Mouse (Mus musculus): Measurements from ENCODE around the gene Mgat4a. TPM values are rescaled to one million over a fixed set of nuclear protein-coding genes. Genes with fewer than 3 reads are reported as not detected.

Gene Mgat4a
- polyA plus RNA-seq, 1 experiment from 2014 or later: 5.0 TPM

- Histone ChIP-seq H3K36me3 (replicated peaks) (peaks cover 30% of the 10 kb centered on the region), H3K4me3 (replicated peaks) (no peak overlapping the region), H3K4me1 (no peaks in the 10 kb centered on the region), H3K27me3 (no peaks in the 10 kb centered on the region), H3K27ac (no peak overlapping the region), H3K9ac (no peak overlapping the region), H3K9me3 (no peaks in the 10 kb centered on the region), H3K4me2 (no peak overlapping the region)
- WGBS: 80% methylated on average over 5 of the region's 5 CpGs
- ATAC-seq (ENCODE audit: low FRiP score): no peak
Measured at GRCm38 (mm10) chr1:37393174-37393573, 147.6 kb downstream of the Mgat4a start.

Other genes starting within 250 kb of the Mgat4a start
- gene Inpp4a, start 241.2 kb downstream of the Mgat4a start, polyA plus RNA-seq (2016; fragmentation: Nextera tagmentation; extraction: Ambion mirVana): 21.3 and 26.9 TPM in 2 replicates
- gene Coa5, start 110.9 kb downstream of the Mgat4a start, polyA plus RNA-seq (2016; fragmentation: Nextera tagmentation; extraction: Ambion mirVana): 51.8 and 53.3 TPM in 2 replicates
- gene Unc50, start 110.9 kb downstream of the Mgat4a start, polyA plus RNA-seq (2016; fragmentation: Nextera tagmentation; extraction: Ambion mirVana): 108 and 110 TPM in 2 replicates
- gene 2010300C02Rik, start 179.1 kb upstream of the Mgat4a start, polyA plus RNA-seq (2016; fragmentation: Nextera tagmentation; extraction: Ambion mirVana): 1.1 and 1.5 TPM in 2 replicates